Mouse (Mus musculus) urinary bladder, postnatal 10 days (tissue): ENCODE results near the gene Pycr2.

Source experiments
- DNase-seq: peaks from one replicate; pipeline ENCODE4 v3.0.0; 2022; ENCODE audit warnings: low spot score

Pycr2 gene

DNA sequence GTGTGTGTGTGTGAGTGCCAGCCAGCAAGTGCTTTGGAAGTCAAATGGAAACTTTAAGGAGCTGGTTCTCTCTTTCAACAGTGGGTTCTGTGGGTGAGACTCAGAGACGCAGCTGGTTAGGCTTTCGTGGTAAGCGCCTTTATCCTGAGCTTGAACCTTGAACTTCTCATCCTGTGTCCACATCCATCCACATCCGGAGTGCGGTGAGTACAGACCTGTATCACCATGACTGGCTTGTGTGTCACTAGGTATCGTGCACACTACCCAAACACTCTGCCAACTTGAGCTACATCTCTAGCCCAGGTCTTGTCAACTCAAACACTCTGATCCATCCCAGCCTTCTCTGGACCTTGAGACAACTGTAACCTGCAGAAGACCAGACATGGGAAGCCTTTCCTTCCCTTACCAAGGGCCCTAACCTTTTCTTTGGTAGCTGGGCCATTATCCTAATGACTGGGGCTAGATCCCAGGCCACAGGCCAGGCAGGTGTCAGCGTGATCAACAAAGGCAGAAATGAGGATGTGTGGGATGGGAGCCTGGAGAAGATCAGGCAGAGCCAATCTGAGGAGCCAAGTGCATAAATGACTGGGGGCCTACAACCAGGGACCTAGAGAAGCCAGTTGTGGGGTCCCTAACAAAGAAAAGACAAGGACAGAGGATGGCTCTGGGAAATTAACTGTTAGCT, 36.8 kb downstream of the Pycr2 start:
- DNase-seq: no peak

DNA sequence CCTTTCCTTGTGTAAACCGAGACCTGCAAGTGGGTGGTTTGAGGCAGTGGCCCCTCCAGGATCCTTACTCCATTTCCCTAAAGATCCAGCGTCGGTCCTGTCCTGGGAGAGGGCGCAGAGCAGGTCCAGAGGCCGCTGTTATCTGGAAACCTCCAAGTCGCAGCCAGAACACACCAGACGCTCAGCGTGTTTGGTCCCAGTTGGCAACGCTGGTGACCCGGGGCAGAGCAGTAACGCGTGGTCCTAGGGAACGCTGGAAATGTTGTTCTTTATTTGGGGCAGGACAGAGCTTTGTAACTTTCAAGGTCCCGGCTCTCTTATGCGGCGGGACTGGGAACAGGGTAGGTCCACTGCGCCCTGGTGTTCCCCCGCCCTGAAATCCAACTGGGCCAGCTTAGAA, 37.6 kb downstream of the Pycr2 start:
- no peak for DNase-seq

- DNase-seq: peak; percentile 36
Measured at GRCm38 (mm10) chr1:180942166-180943031, 38.3 kb downstream of the Pycr2 start, which contains the start of gene Tmem63a. Gene Tmem63a, plus strand, starts transcription at chr1:180942344.

DNA sequence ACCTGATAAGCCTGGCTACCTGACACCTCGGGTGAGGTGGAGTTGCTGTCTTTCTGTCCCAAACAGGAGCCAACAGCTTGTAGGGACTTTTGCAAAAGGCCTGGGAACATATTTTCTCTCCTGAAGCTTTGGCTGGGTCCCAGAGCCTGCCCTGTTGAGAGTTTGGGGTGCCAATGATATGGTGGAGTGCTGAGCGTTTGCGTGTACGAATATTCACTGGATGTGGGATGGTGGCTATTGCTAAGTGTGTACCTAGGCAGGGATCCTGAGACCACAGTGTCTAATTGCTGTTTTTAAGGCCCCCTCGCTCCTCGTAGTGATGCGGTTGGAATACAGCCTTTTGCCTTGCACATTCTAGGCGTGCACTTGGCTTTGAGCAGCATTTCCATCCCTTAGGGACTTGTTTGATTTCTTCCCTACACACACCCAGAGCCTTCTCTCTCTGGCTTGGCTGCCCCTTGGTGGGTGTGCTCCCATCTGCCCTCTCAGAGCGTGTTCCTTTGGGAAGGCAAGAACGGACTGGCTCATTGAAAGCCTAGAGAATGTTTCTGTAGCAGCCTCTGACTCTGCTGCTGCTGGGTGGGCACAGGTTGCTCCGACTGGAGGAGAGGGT, 39.0 kb downstream of the Pycr2 start:
- DNase-seq: no peak

DNA sequence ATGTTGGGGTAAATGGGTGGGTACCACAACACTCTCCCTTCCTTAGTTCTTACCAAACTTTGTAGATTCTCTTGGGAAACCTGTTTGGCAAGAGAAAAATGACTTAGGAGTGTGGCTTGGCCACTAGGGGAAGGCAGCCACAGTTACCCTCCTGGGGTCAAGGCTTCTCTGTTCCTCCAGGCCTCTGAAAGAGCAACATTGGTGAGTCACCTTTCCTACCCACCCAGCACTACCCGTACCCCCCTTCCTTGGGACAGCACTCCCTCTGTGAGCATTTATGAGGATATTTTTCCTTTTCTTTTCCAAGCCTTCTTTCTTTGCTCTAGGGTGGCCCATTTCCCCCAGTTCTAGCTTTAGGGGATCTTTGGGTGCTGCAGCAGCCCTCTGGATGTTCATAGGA, 39.8 kb downstream of the Pycr2 start:
- no peak for DNase-seq

DNA sequence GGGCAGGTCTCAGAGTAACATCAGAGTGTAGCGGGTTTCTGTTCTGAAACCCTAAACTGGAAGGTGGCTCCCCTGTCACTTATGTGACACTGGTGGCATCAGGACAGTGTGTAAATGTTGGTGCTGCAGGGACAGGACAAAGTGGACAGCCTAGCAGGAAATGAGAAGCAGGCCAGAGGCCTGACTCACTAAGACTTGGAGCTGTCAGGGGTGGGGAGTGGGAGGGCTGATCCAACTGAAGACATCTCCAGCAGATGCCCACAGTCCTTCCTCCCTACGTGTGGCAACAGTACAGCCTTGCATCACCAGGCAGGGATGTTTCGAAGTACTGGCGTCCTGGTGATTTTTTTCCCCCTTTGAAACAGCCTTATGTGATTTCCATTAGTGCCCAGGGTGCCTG, 40.5 kb downstream of the Pycr2 start:
- DNase-seq: no peak

GRCm38 (mm10) chr1:180945001-180945980, 41.2 kb downstream of the Pycr2 start:
- DNase-seq: no peak

GRCm38 (mm10) chr1:180946448-180946847, 42.4 kb downstream of the Pycr2 start:
- DNase-seq: no peak

DNA sequence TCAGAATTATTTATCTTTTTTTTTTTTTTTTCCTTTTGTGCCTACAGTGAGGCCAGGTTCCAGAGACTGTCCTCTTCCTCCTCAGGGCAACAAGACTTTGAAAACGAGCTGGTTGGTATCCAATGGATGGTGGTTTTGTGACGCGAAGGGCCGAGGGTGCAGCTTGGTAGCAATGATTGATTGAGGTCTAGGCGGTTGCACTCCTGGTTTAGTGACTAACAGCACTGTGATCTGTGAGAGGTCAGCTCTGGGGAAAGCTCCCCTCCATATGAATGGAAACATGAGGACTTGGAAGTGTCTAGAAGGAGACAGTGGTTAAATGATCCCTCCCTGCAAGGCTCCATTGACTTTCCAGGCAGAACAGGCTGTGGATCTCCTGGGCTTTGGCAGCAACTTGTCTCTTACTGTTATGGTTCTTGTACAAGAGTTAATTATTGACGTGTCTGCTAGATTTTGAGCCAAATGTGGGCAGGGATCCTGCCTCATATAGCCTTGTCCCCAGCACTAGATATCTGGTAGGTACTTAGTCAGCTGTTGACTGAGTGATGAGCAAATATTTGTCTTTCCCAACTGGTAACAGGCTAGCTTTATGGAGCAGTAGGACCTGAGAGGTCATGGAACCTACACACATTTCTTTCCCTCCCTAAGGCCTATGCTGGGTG, 48.1 kb downstream of the Pycr2 start:
- DNase-seq: no peak

DNA sequence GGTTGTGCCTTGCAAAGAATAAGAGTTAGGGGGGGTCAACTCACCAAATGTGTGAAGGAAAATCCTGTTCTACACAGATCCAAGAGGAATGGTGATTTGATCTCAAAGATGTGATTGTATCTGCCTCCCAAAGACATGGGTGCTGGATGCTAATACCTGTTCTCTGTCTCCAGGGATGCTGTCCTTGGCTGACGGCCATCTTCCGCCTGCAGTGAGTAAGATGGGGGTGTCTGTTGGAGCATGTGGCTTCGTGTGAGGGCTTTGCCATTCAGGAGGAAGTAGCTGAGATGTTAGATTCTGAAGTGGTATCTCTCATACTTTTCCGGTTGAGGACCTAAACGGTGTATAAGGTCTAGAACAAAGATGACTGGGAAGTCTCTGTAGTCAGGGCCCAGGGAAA, 48.7 kb downstream of the Pycr2 start:
- DNase-seq: no peak

DNA sequence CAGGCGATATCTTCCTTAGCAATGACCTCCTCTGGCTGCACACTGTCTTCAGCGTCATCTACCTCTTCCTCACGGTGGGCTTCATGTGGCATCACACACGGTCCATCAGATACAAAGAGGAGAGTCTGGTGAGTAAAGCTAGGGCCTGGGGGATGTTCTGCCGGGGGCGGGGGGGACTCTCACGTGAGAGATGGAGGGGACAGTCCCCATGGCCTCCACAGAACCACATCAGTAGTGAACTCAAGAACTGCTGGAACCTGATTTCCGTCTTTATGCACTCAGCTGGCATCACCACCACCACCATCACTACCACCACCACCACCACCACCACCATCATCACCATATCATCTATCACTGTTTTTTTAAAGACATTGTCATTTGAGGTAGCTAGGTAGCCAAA, 52.3 kb downstream of the Pycr2 start:
- no peak for DNase-seq

GRCm38 (mm10) chr1:180956973-180957381, 52.9 kb downstream of the Pycr2 start:
- DNase-seq: no peak
